Mouse (Mus musculus) forebrain, embryonic 16.5 days (tissue): ENCODE measurements around the gene 1700029P11Rik. TPM values are rescaled to one million over a fixed set of nuclear protein-coding genes. Genes with fewer than 3 reads are reported as not detected.
A peak's percentile ranks its signal among the peaks of the same experiment; 100 is the strongest.

Experiments
- ATAC-seq: fragments of 200-750 bp; cut with Nextera tagmentation; 2 replicates; pipeline ENCODE4 v1.8.0; 2017; ENCODE audit warnings: mild to moderate bottlenecking, moderate library complexity
- H3K27ac ChIP-seq: fragments of 300-500 bp; sonication (generic); 2 replicates; pipeline ENCODE4 v1.5.1; 2014; ENCODE audit warnings: low read length, control low read depth
- H3K27me3 ChIP-seq: fragments of 300-500 bp; sonication (generic); replicated peaks from 2 replicates; pipeline ENCODE4 v1.6.1; 2014; ENCODE audit warnings: low read length; ENCODE audit not compliant: control insufficient read depth, insufficient read depth
- H3K36me3 ChIP-seq: fragments of 300-500 bp; sonication (generic); 2 replicates; pipeline ENCODE4 v1.6.1; 2014; ENCODE audit not compliant: control insufficient read depth, insufficient read depth
- H3K4me1 ChIP-seq: fragments of 300-500 bp; sonication (generic); replicated peaks from 2 replicates; pipeline ENCODE4 v1.6.1; 2014; ENCODE audit warnings: low read length; ENCODE audit not compliant: control insufficient read depth, insufficient read depth
- H3K4me2 ChIP-seq: fragments of 300-500 bp; sonication (generic); 2 replicates; pipeline ENCODE4 v1.6.1; 2014; ENCODE audit warnings: mild to moderate bottlenecking, low read length, control low read depth
- H3K4me3 ChIP-seq: fragments of 300-500 bp; sonication (generic); replicated peaks from 2 replicates; pipeline ENCODE4 v1.5.1; 2014; ENCODE audit warnings: mild to moderate bottlenecking, low read length, control low read depth
- H3K9ac ChIP-seq: fragments of 300-500 bp; sonication (generic); replicated peaks from 2 replicates; pipeline ENCODE4 v1.6.1; 2014; ENCODE audit warnings: low read depth, low read length, control low read depth
- H3K9me3 ChIP-seq: fragments of 300-500 bp; sonication (generic); 2 replicates; pipeline ENCODE4 v1.6.1; 2016; ENCODE audit warnings: low read length; ENCODE audit not compliant: control insufficient read depth
- WGBS: fragments of 180-500 bp; shearing (Covaris S2); extraction: QIAGEN DNeasy Blood & Tissue Kit; methylation state at CpG from one replicate; pipeline ENCODE4 v1.1.7; 2014; 5-methylcytosine and 5-hydroxymethylcytosine counted together
- polyA plus RNA-seq: library from polyadenylated mRNA; unstranded; fragments of >200 nt; fragmentation: Nextera tagmentation; extraction: Ambion mirVana; gene quantifications from 2 replicates; pipeline ENCODE4 v1.2.1, GENCODE M21; 2015

Gene 1700029P11Rik
- polyA plus RNA-seq, 1 experiment from 2014 or later: not detected

- H3K4me2 ChIP-seq: peak overlapping the region; percentile 74
- ATAC-seq: no peak; the same call in none of the 2 replicates
- peak overlapping the region; percentile 61; the same call in 1 of the 2 replicates for H3K27ac ChIP-seq
- H3K36me3 ChIP-seq: no peaks in the 10 kb centered on the region
- H3K4me3 ChIP-seq: peak overlapping the region; percentile 54
- peak overlapping the region; percentile 68 for H3K9ac ChIP-seq
- WGBS: under 1% methylated on average over 39 of the region's 39 CpGs
- H3K9me3 ChIP-seq: no peaks in the 10 kb centered on the region
- H3K4me1 ChIP-seq: peaks cover 25% of the 10 kb centered on the region
- H3K27me3 ChIP-seq: no peaks in the 10 kb centered on the region
These were observed 35.2 kb downstream of the 1700029P11Rik start for GRCm38 (mm10) chr15:82015392-82016100.

GRCm38 (mm10) chr15:82016101-82016808 is 35.9 kb downstream of the 1700029P11Rik start:
- peak; percentile 97 for ATAC-seq
- Histone ChIP-seq H3K4me1 (peaks cover 25% of the 10 kb centered on the region), H3K27me3 (no peaks in the 10 kb centered on the region), H3K4me3 (peak overlapping the region; percentile 54), H3K27ac (peak overlapping the region; percentile 78), H3K9ac (peak overlapping the region; percentile 79), H3K9me3 (no peaks in the 10 kb centered on the region), H3K36me3 (no peaks in the 10 kb centered on the region), H3K4me2 (peak overlapping the region; percentile 90)
- WGBS: under 1% methylated on average over 53 of the region's 53 CpGs

- H3K27ac ChIP-seq: peak overlapping the region; percentile 78
- H3K4me2 ChIP-seq: peak overlapping the region; percentile 90
- no peaks in the 10 kb centered on the region for H3K27me3 ChIP-seq
- WGBS: 17% methylated on average over 6 of the region's 6 CpGs
- peak overlapping the region; percentile 54 for H3K4me3 ChIP-seq
- H3K36me3 ChIP-seq: no peaks in the 10 kb centered on the region
- no peak for ATAC-seq
- H3K9me3 ChIP-seq: no peaks in the 10 kb centered on the region
- peak overlapping the region; percentile 79 for H3K9ac ChIP-seq
- H3K4me1 ChIP-seq: peaks cover 25% of the 10 kb centered on the region
These were observed 36.5 kb downstream of the 1700029P11Rik start for GRCm38 (mm10) chr15:82016830-82017229.

GRCm38 (mm10) chr15:82017461-82017860 is 37.1 kb downstream of the 1700029P11Rik start:
- peaks cover 25% of the 10 kb centered on the region for H3K4me1 ChIP-seq
- H3K4me3 ChIP-seq: no peak overlapping the region
- H3K27ac ChIP-seq: no peak overlapping the region
- H3K27me3 ChIP-seq: no peaks in the 10 kb centered on the region
- H3K9me3 ChIP-seq: no peaks in the 10 kb centered on the region
- no peak overlapping the region for H3K4me2 ChIP-seq
- H3K9ac ChIP-seq: no peak overlapping the region
- 65% methylated on average over 4 of the region's 4 CpGs for WGBS
- peaks cover under 1% of the 10 kb centered on the region; the same call in 1 of the 2 replicates for H3K36me3 ChIP-seq
- no peak for ATAC-seq

- no peak for ATAC-seq
- H3K36me3 ChIP-seq: peaks cover 11% of the 10 kb centered on the region
- H3K4me3 ChIP-seq: no peak overlapping the region
- H3K27ac ChIP-seq: no peak overlapping the region
- H3K4me2 ChIP-seq: no peak overlapping the region
- no peak overlapping the region for H3K9ac ChIP-seq
- no peaks in the 10 kb centered on the region for H3K27me3 ChIP-seq
- WGBS: 64% methylated on average over 3 of the region's 3 CpGs
- no peaks in the 10 kb centered on the region for H3K9me3 ChIP-seq
- H3K4me1 ChIP-seq: peaks cover 19% of the 10 kb centered on the region
These were observed 38.9 kb downstream of the 1700029P11Rik start for GRCm38 (mm10) chr15:82019288-82019687.

GRCm38 (mm10) chr15:82022535-82023088 is 42.3 kb downstream of the 1700029P11Rik start:
- peaks cover 34% of the 10 kb centered on the region for H3K36me3 ChIP-seq

GRCm38 (mm10) chr15:82023965-82024635 is 43.8 kb downstream of the 1700029P11Rik start:
- Histone ChIP-seq H3K4me1 (no peaks in the 10 kb centered on the region), H3K9me3 (no peaks in the 10 kb centered on the region), H3K27me3 (no peaks in the 10 kb centered on the region), H3K4me3 (no peak overlapping the region), H3K27ac (no peak overlapping the region), H3K4me2 (no peak overlapping the region), H3K36me3 (peaks cover 35% of the 10 kb centered on the region), H3K9ac (no peak overlapping the region)
- 89% methylated on average over 6 of the region's 6 CpGs for WGBS
- ATAC-seq: no peak

More at GRCm38 (mm10) chr15:82022535-82023088, 42.3 kb downstream of the 1700029P11Rik start:
- H3K9me3 ChIP-seq: no peaks in the 10 kb centered on the region
- no peaks in the 10 kb centered on the region; the same call in 1 of the 2 replicates for H3K4me1 ChIP-seq
- no peaks in the 10 kb centered on the region for H3K27me3 ChIP-seq
- no peak overlapping the region for H3K4me2 ChIP-seq
- H3K27ac ChIP-seq: no peak overlapping the region
- 89% methylated on average over 13 of the region's 13 CpGs for WGBS
- no peak overlapping the region for H3K4me3 ChIP-seq
- no peak for ATAC-seq
- H3K9ac ChIP-seq: no peak overlapping the region

GRCm38 (mm10) chr15:82027276-82027675 is 46.9 kb downstream of the 1700029P11Rik start:
- 95% methylated on average over 7 of the region's 7 CpGs for WGBS

GRCm38 (mm10) chr15:82027726-82028125 is 47.4 kb downstream of the 1700029P11Rik start:
- Histone ChIP-seq H3K9me3 (no peaks in the 10 kb centered on the region), H3K4me3 (no peak overlapping the region), H3K27me3 (no peaks in the 10 kb centered on the region), H3K4me2 (no peak overlapping the region), H3K9ac (no peak overlapping the region), H3K27ac (no peak overlapping the region), H3K36me3 (peaks cover 33% of the 10 kb centered on the region), H3K4me1 (no peaks in the 10 kb centered on the region)
- no peak for ATAC-seq
- WGBS: 94% methylated on average over 7 of the region's 7 CpGs

More at GRCm38 (mm10) chr15:82027276-82027675, 46.9 kb downstream of the 1700029P11Rik start:
- no peak overlapping the region for H3K4me2 ChIP-seq
- no peaks in the 10 kb centered on the region for H3K9me3 ChIP-seq
- peaks cover 36% of the 10 kb centered on the region for H3K36me3 ChIP-seq
- H3K27ac ChIP-seq: no peak overlapping the region
- H3K27me3 ChIP-seq: no peaks in the 10 kb centered on the region
- ATAC-seq: no peak
- no peak overlapping the region for H3K4me3 ChIP-seq
- no peaks in the 10 kb centered on the region for H3K4me1 ChIP-seq
- H3K9ac ChIP-seq: no peak overlapping the region
